Mouse (Mus musculus): ENCODE results near the gene Pias4. TPM values are rescaled to one million over a fixed set of nuclear protein-coding genes. Genes with fewer than 3 reads are reported as not detected.
A peak's percentile ranks its signal among the peaks of the same experiment; 100 is the strongest.

Pias4 gene
- polyA plus RNA-seq, 1 experiment, result 43.2 TPM

DNA sequence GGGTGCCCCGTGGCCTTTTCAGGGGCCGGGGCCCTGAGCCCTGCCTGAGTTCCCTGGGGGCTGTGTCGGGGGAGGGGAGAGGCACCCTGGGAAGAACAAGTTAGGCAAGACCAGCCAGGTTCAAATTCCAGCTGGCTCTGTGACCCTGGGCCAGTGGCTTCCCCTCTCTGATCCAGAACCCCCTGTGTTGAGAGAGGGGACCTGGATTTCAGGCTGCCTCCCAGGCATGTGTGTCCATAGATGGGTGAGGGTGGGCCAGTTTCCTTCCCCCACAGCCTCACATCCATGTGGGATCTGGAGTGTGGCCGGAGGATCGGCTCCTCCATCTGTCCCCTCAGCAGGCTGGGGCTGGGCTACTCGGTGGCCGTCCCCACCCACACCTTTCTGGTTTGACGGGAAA lies 27.7 kb downstream of the Pias4 start:
- H3ac ChIP-seq (ENCODE audit: control insufficient read depth, insufficient read length), result no peak overlapping the region
- peaks cover 3% of the 10 kb centered on the region for H3K36me3 ChIP-seq (ENCODE audit: control insufficient read depth, insufficient read depth)
- peaks cover 66% of the 10 kb centered on the region for H3K79me2 ChIP-seq (ENCODE audit: control insufficient read depth, insufficient read depth)
- no peaks in the 10 kb centered on the region for H3K27me3 ChIP-seq (ENCODE audit: control insufficient read depth, insufficient read depth, insufficient read length)
- H3K4me2 ChIP-seq (ENCODE audit: low read depth), result peak overlapping the region; percentile 89
- H3K4me3 ChIP-seq, result peak overlapping the region; percentile 94
- TF ChIP-seq MYOD1 (IDR thresholded peaks at IDR 0.05; ENCODE audit: control insufficient read depth in 1 of 3, insufficient read length in 2 of 3, low read depth in 2 of 3) (no peak), POLR2A (IDR thresholded peaks at IDR 0.05; ENCODE audit: insufficient read length, low read depth) (no peak), USF1 (IDR thresholded peaks at IDR 0.05; ENCODE audit: low read depth) (no peak), MAX (IDR thresholded peaks at IDR 0.05; ENCODE audit: low read depth) (no peak), TCF12 (IDR thresholded peaks at IDR 0.05; ENCODE audit: insufficient read depth, poor library complexity, severe bottlenecking) (no peak), SRF (IDR thresholded peaks at IDR 0.05; ENCODE audit: control insufficient read depth, insufficient read length, low read depth) (no peak), REST (IDR thresholded peaks at IDR 0.05; ENCODE audit: insufficient read depth, insufficient read length) (no peak)

DNA sequence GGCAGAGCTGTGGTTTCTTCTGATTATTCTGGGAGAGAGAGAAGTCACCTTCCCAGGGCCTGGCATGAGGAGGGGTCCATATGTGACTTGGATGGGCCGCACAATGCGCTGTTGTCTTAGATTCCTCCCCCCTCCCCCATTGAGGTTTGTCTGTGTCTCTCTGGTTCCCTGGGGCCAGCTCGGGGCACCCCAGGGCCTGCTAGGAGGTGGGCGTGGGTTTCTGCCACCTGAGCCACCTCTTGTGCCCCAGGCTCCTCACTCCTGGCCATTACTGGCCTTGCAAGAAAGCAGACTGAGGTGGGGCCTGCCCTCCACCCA lies 28.2 kb downstream of the Pias4 start:
- H3K4me3 ChIP-seq, result peak overlapping the region; percentile 94
- H3K79me2 ChIP-seq (ENCODE audit: control insufficient read depth, insufficient read depth), result peaks cover 64% of the 10 kb centered on the region
- no peaks in the 10 kb centered on the region for H3K27me3 ChIP-seq (ENCODE audit: control insufficient read depth, insufficient read depth, insufficient read length)
- TF ChIP-seq TCF12 (IDR thresholded peaks at IDR 0.05; ENCODE audit: insufficient read depth, poor library complexity, severe bottlenecking) (no peak), MYOG (IDR thresholded peaks at IDR 0.05; ENCODE audit: control insufficient read depth in 1 of 3, insufficient read depth in 1 of 3, insufficient read length in 2 of 3, low read depth in 2 of 3) (no peak), E2F4 (IDR thresholded peaks at IDR 0.05; ENCODE audit: insufficient read depth) (no peak), REST (IDR thresholded peaks at IDR 0.05; ENCODE audit: insufficient read depth, insufficient read length) (no peak), MYOD1 (IDR thresholded peaks at IDR 0.05; ENCODE audit: control insufficient read depth in 1 of 3, insufficient read length in 2 of 3, low read depth in 2 of 3) (no peak), SRF (IDR thresholded peaks at IDR 0.05; ENCODE audit: control insufficient read depth, insufficient read length, low read depth) (no peak), MAX (IDR thresholded peaks at IDR 0.05; ENCODE audit: low read depth) (no peak), USF1 (IDR thresholded peaks at IDR 0.05; ENCODE audit: low read depth) (no peak), CEBPB (IDR thresholded peaks at IDR 0.05; ENCODE audit: insufficient read depth, poor library complexity, severe bottlenecking) (no peak), POLR2AphosphoS2 (IDR thresholded peaks at IDR 0.05; ENCODE audit: insufficient read length, low read depth) (no peak)
- H3K36me3 ChIP-seq (ENCODE audit: control insufficient read depth, insufficient read depth), result no peaks in the 10 kb centered on the region
- no peak overlapping the region for H3ac ChIP-seq (ENCODE audit: control insufficient read depth, insufficient read length)
- peak overlapping the region; percentile 89 for H3K4me2 ChIP-seq (ENCODE audit: low read depth)

DNA sequence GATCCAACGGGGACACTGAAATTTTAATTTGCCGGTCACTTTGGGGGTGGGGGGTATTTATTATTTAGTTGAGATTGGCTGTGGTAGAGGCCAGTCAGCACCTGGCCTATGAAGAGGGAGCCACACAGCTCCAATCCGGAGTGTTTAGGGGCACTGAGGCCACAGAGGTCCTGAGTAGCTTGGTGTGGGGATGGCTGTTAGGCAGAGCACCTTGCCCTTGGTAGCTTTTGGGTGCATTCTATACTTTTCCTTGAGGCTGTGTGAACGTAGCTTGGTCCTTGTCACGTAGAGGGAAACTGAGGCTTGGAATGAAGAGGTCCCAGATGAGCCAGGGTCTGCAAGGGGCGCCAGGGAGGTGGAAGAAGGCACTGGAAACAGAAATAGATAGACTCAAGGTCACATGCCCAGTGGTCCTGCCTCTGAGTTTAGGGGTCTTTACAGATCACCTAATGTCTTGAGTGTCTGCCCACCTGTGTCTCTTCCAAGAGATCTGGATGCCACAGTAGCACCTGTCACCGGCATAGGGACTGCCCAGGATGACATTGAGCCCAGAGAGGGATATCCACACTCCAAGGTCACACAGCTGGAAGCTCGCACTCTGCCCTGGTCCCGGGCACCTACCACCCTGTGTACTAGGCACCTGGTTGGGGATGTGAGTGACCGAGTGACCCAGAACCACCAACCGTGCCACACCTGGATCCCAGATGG lies 28.7 kb downstream of the Pias4 start:
- Histone ChIP-seq H3K27me3 (ENCODE audit: control insufficient read depth, insufficient read depth, insufficient read length) (no peaks in the 10 kb centered on the region), H3K4me3 (peak overlapping the region; percentile 94), H3K79me2 (ENCODE audit: control insufficient read depth, insufficient read depth) (peaks cover 62% of the 10 kb centered on the region), H3K36me3 (ENCODE audit: control insufficient read depth, insufficient read depth) (no peaks in the 10 kb centered on the region), H3K4me2 (ENCODE audit: low read depth) (peak overlapping the region; percentile 89), H3ac (ENCODE audit: control insufficient read depth, insufficient read length) (peak overlapping the region; percentile 73)
- TF ChIP-seq MYOD1 (IDR thresholded peaks at IDR 0.05; ENCODE audit: control insufficient read depth in 1 of 3, insufficient read length in 2 of 3, low read depth in 2 of 3) (no peak), REST (IDR thresholded peaks at IDR 0.05; ENCODE audit: insufficient read depth, insufficient read length) (no peak), TCF3 (IDR thresholded peaks at IDR 0.05; ENCODE audit: insufficient read length, low read depth) (no peak), E2F4 (IDR thresholded peaks at IDR 0.05; ENCODE audit: insufficient read depth) (no peak), POLR2AphosphoS2 (IDR thresholded peaks at IDR 0.05; ENCODE audit: insufficient read length, low read depth) (no peak), POLR2A (IDR thresholded peaks at IDR 0.05; ENCODE audit: insufficient read length, low read depth) (no peak), CEBPB (IDR thresholded peaks at IDR 0.05; ENCODE audit: insufficient read depth, poor library complexity, severe bottlenecking) (no peak), SRF (IDR thresholded peaks at IDR 0.05; ENCODE audit: control insufficient read depth, insufficient read length, low read depth) (no peak), TCF12 (IDR thresholded peaks at IDR 0.05; ENCODE audit: insufficient read depth, poor library complexity, severe bottlenecking) (no peak), USF1 (IDR thresholded peaks at IDR 0.05; ENCODE audit: low read depth) (no peak), MYOG (IDR thresholded peaks at IDR 0.05; ENCODE audit: control insufficient read depth in 1 of 3, insufficient read depth in 1 of 3, insufficient read length in 2 of 3, low read depth in 2 of 3) (no peak), MAX (IDR thresholded peaks at IDR 0.05; ENCODE audit: low read depth) (no peak)

DNA sequence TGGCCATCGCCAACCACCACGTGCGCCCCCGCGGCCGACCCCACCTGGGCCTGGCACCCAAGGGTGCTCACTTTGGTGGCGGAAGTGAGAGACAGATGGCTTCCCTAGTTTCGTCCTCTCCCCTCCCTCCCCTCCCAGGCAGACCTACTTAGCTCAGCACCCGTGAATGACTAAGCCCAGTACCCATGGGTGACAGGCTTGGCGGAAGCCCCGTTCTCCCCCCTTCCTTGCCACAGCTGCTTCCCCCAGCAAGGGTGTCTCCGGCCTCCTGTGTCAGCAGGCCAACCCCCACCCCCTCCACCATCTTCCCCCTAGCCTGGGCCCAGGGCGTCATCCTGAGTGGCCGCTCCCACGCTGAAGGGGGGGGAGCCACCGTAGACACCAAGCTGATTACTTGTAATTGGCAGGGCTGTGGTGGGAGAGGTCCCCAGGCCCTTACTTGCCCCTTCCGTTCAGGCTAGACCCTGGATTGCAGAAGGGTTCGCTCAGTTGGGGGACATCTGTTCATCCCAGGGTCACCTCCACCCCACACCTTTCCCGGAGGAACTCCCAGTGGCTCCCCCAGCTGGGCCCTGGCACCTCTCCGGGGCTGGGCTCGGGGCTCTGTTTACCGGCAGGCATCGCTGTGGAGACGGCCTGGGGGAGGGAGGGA lies 29.5 kb downstream of the Pias4 start:
- H3K4me3 ChIP-seq, result peak overlapping the region; percentile 94
- peak in 1 of 3 experiments; percentile 65 for TF ChIP-seq MYOG (IDR thresholded peaks at IDR 0.05; ENCODE audit: control insufficient read depth in 1 of 3, insufficient read depth in 1 of 3, insufficient read length in 2 of 3, low read depth in 2 of 3)
- TF ChIP-seq USF1 (IDR thresholded peaks at IDR 0.05; ENCODE audit: low read depth), result no peak
- no peak for TF ChIP-seq REST (IDR thresholded peaks at IDR 0.05; ENCODE audit: insufficient read depth, insufficient read length)
- TF ChIP-seq MAX (IDR thresholded peaks at IDR 0.05; ENCODE audit: low read depth), result no peak
- TF ChIP-seq TCF3 (IDR thresholded peaks at IDR 0.05; ENCODE audit: insufficient read length, low read depth), result no peak
- peak in 2 of 3 experiments; percentile 2 to 50 for TF ChIP-seq MYOD1 (IDR thresholded peaks at IDR 0.05; ENCODE audit: control insufficient read depth in 1 of 3, insufficient read length in 2 of 3, low read depth in 2 of 3)
- TF ChIP-seq E2F4 (IDR thresholded peaks at IDR 0.05; ENCODE audit: insufficient read depth), result no peak
- TF ChIP-seq SRF (IDR thresholded peaks at IDR 0.05; ENCODE audit: control insufficient read depth, insufficient read length, low read depth), result no peak
- TF ChIP-seq TCF12 (IDR thresholded peaks at IDR 0.05; ENCODE audit: insufficient read depth, poor library complexity, severe bottlenecking), result no peak
- TF ChIP-seq POLR2AphosphoS2 (IDR thresholded peaks at IDR 0.05; ENCODE audit: insufficient read length, low read depth), result no peak
- TF ChIP-seq CEBPB (IDR thresholded peaks at IDR 0.05; ENCODE audit: insufficient read depth, poor library complexity, severe bottlenecking), result no peak
- no peak for TF ChIP-seq POLR2A (IDR thresholded peaks at IDR 0.05; ENCODE audit: insufficient read length, low read depth)
- H3K79me2 ChIP-seq (ENCODE audit: control insufficient read depth, insufficient read depth), result peaks cover 55% of the 10 kb centered on the region
- H3K4me2 ChIP-seq (ENCODE audit: low read depth), result peak overlapping the region; percentile 89
- H3ac ChIP-seq (ENCODE audit: control insufficient read depth, insufficient read length), result peak overlapping the region; percentile 73
- H3K27me3 ChIP-seq (ENCODE audit: control insufficient read depth, insufficient read depth, insufficient read length), result no peaks in the 10 kb centered on the region
- no peaks in the 10 kb centered on the region for H3K36me3 ChIP-seq (ENCODE audit: control insufficient read depth, insufficient read depth)

Measured in myocyte (in vitro differentiated cells).